ENCODE assay signal across 9 mouse cellular contexts in the genomic region with DNA sequence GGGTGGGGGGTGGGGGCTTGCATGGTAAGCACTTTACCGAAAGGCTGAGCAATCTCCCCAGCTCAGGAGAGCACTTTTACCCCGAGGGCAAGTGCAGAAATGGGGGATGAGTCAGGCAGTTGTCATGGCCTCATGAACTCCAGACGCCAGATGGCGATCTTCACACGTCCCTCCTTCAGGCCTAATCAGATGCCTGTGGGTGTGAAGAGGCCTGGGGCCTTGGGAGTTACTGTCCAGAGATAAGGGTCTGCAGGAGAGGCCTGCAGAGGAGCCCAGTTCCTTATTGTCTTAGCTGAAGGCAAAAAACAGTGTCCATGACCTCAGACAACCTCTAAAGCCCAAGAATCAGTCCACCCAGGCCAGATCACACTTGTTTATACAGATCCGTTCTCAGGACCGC. TPM values are rescaled to one million over a fixed set of nuclear protein-coding genes. Genes with fewer than 3 reads are reported as not detected.
DNase-seq lines count a peak whose midpoint lies in the region; ATAC-seq and TF ChIP-seq lines count a peak whose summit lies in the region.
"Had no signal": no experiment of that assay in that cellular context is flagged by ENCODE, and none has a peak within 500 bp of the region (broad histone marks: within the 10 kb centered on the region; RNA-seq: fewer than 3 reads in every experiment).

No protein-coding gene starts in this region.

- peaks cover 16% of the 10 kb centered on the region for H3K4me1 ChIP-seq in heart, embryonic 11.5 days (ENCODE audit: control insufficient read depth, insufficient read depth, low read length)

- no peak overlapping the region for H3K4me2 ChIP-seq in heart, embryonic 11.5 days
- H3K4me2 ChIP-seq: neural tube, embryonic 13.5 days had no signal

- no peak overlapping the region; the same call in 1 of the 2 replicates for H3K9ac ChIP-seq in heart, embryonic 11.5 days (ENCODE audit: low read depth, low read length)
- H3K9ac ChIP-seq: neural tube, embryonic 13.5 days had no signal

- H3K9me3 ChIP-seq in heart, embryonic 11.5 days (replicated peaks; ENCODE audit: control insufficient read depth, low read length) = no peaks in the 10 kb centered on the region
- H3K9me3 ChIP-seq: neural tube, embryonic 13.5 days had no signal

- peaks cover 24% of the 10 kb centered on the region for H3K36me3 ChIP-seq in heart, embryonic 11.5 days (ENCODE audit: control insufficient read depth, insufficient read depth, low read length)

- ATAC-seq in heart, embryonic 11.5 days (replicated peaks; ENCODE audit: insufficient number of reproducible peaks, low FRiP score, low TSS enrichment) = no peak

- intact Hi-C loops in left cerebral cortex, adult 2 months (cut with DNase I) = loop anchor here (2.0 kb wide), 1 partner anchor 47 kb away; a partner anchor contains a TSS

- no peak overlapping the region for H3K4me3 ChIP-seq in heart, embryonic 11.5 days (ENCODE audit: low read depth, low read length)
- no peak overlapping the region for H3K4me3 ChIP-seq in left cerebral cortex, adult 2 months
- H3K4me3 ChIP-seq: neural tube, embryonic 13.5 days had no signal

- TF ChIP-seq CTCF in left cerebral cortex, adult 2 months (IDR thresholded peaks at IDR 0.05) = peak; percentile 66

- no peak overlapping the region for H3K27ac ChIP-seq in heart, embryonic 11.5 days (ENCODE audit: low read depth, low read length)
- H3K27ac ChIP-seq in left cerebral cortex, adult 2 months = no peak overlapping the region
- H3K27ac ChIP-seq: neural tube, embryonic 13.5 days had no signal

- H3K27me3 ChIP-seq in heart, embryonic 11.5 days (ENCODE audit: control insufficient read depth, insufficient read depth, low read length) = no peaks in the 10 kb centered on the region
- H3K27me3 ChIP-seq: neural tube, embryonic 13.5 days had no signal

- DNase-seq in heart, adult 18-20 months = peak; percentile 76 to 87
- DNase-seq in c-Kit-negative CD71-positive TER-119-positive erythroid progenitor cells, embryonic 14.5 days (ENCODE audit: low read depth, low spot score) = peak; percentile 51
- peak; percentile 63 for DNase-seq in forelimb bud, embryonic 11.5 days (ENCODE audit: low read depth, low spot score)
- peak; percentile 62 for DNase-seq in induced T-regulatory cell, adult 2 months (ENCODE audit: low read depth)
- DNase-seq in left cerebral cortex, adult 2 months (ENCODE audit: extremely low spot score in 1 of 2, low spot score in 2 of 2) = peak; percentile 63 to 65
- peak; percentile 84 for DNase-seq in mesoderm, embryonic 11.5 days (ENCODE audit: low read depth, low spot score)
- peak; percentile 55 to 62 for DNase-seq in spleen, postnatal 36 days (ENCODE audit: low spot score in 2 of 2)

- 14% methylated on average over 7 of the region's 7 CpGs for WGBS in heart, embryonic 11.5 days (ENCODE audit: insufficient replicate concordance)

RNA-seq across cellular contexts. Expression of a gene that starts 10.4 kb away (rescaled TPM):
- 1 to 10 TPM; 7.2 to 7.4 TPM for total RNA-seq in heart, adult 18-20 months (2021)
- polyA plus RNA-seq in heart, embryonic 11.5 days (2014; fragmentation: Nextera tagmentation; extraction: Ambion mirVana) = 89.3 and 107 TPM in 2 replicates
- total RNA-seq in left cerebral cortex, adult 2 months (2021) = 1 to 10 TPM; 3.6 to 4.8 TPM

RNA-seq across cellular contexts. Expression of a gene that starts 11.2 kb away (rescaled TPM):
- 10 to 100 TPM; 13.2 to 15.2 TPM for total RNA-seq in heart, adult 18-20 months (2021)
- polyA plus RNA-seq in heart, embryonic 11.5 days (2014; fragmentation: Nextera tagmentation; extraction: Ambion mirVana) = 67.2 and 70.6 TPM in 2 replicates
- 1 to 10 TPM; 7.6 to 9.4 TPM for total RNA-seq in left cerebral cortex, adult 2 months (2021)

RNA-seq across cellular contexts. Expression of a gene that starts 15.8 kb away (rescaled TPM):
- 10 to 100 TPM; 17.9 to 24.7 TPM for total RNA-seq in heart, adult 18-20 months (2021)
- polyA plus RNA-seq in heart, embryonic 11.5 days (2014; fragmentation: Nextera tagmentation; extraction: Ambion mirVana) = 98.8 and 111 TPM in 2 replicates
- 10 to 100 TPM; 48.4 to 64.1 TPM for total RNA-seq in left cerebral cortex, adult 2 months (2021)

RNA-seq across cellular contexts. Expression of a gene that starts 15.9 kb away (rescaled TPM):
- total RNA-seq in heart, adult 18-20 months (2021) = under 1 TPM; 0.60 to 0.95 TPM
- 0.28 and 0.83 TPM in 2 replicates for polyA plus RNA-seq in heart, embryonic 11.5 days (2014; fragmentation: Nextera tagmentation; extraction: Ambion mirVana)
- total RNA-seq in left cerebral cortex, adult 2 months (2021) = 1 to 10 TPM in 1 of 2 experiments, under 1 TPM in 1; 0.61 to 1.4 TPM

RNA-seq across cellular contexts. Expression of a gene that starts 28.3 kb away (rescaled TPM):
- total RNA-seq in heart, adult 18-20 months (2021) = 100 to 1,000 TPM; 208 to 239 TPM
- 72.2 and 80.6 TPM in 2 replicates for polyA plus RNA-seq in heart, embryonic 11.5 days (2014; fragmentation: Nextera tagmentation; extraction: Ambion mirVana)
- total RNA-seq in left cerebral cortex, adult 2 months (2021) = 10 to 100 TPM; 51.2 to 53.7 TPM
